Mouse (Mus musculus) liver, adult 2 months (tissue): ENCODE measurements around the gene Fam111a.

Experiments used
- CTCF ChIP-seq: fragments of 200-500 bp; IDR thresholded peaks from 2 replicates; pipeline ENCODE4 v1.5.1; 2011; ENCODE audit warnings: low read depth, low read length, control low read depth
- POLR2A ChIP-seq: fragments of 200-500 bp; IDR thresholded peaks from 2 replicates; pipeline ENCODE4 v1.6.1; 2011; ENCODE audit warnings: low read length, control low read depth; ENCODE audit not compliant: insufficient read depth; ENCODE audit errors: extremely low read depth

- TF ChIP-seq CTCF: no peak
- no peak for TF ChIP-seq POLR2A
These were observed 91.3 kb downstream of the Fam111a start for GRCm38 (mm10) chr19:12636863-12637262.
